Mouse (Mus musculus): ENCODE results near the gene 6330409D20Rik. TPM values are rescaled to one million over a fixed set of nuclear protein-coding genes. Genes with fewer than 3 reads are reported as not detected.

The 6330409D20Rik gene
- polyA plus RNA-seq, 1 experiment, result not detected

GRCm38 (mm10) chr2:32763353-32763752 lies 22.5 kb upstream of the 6330409D20Rik start:
- TF ChIP-seq CTCF (IDR thresholded peaks at IDR 0.05; ENCODE audit: control insufficient read depth, insufficient read depth, low read length), result peak; percentile 24; the same call in 1 of the 2 replicates
- no peak for TF ChIP-seq POLR2A (IDR thresholded peaks at IDR 0.05; ENCODE audit: borderline replicate concordance, control insufficient read depth, low read depth, low read length)
- Histone ChIP-seq H3K4me3 (replicated peaks; ENCODE audit: control insufficient read depth, low read depth, low read length) (no peak overlapping the region), H3K4me1 (ENCODE audit: control insufficient read depth, insufficient read depth, low read length) (no peaks in the 10 kb centered on the region), H3K27ac (ENCODE audit: control insufficient read depth, insufficient read depth, low read depth, low read length, poor library complexity) (no peak overlapping the region)
- 66% methylated on average over 3 of the region's 3 CpGs for WGBS

GRCm38 (mm10) chr2:32761859-32762258 lies 21.0 kb upstream of the 6330409D20Rik start:
- Histone ChIP-seq H3K27ac (ENCODE audit: control insufficient read depth, insufficient read depth, low read depth, low read length, poor library complexity) (no peak overlapping the region), H3K4me1 (ENCODE audit: control insufficient read depth, insufficient read depth, low read length) (no peaks in the 10 kb centered on the region), H3K4me3 (replicated peaks; ENCODE audit: control insufficient read depth, low read depth, low read length) (no peak overlapping the region)
- no peak for TF ChIP-seq CTCF (IDR thresholded peaks at IDR 0.05; ENCODE audit: control insufficient read depth, insufficient read depth, low read length)
- TF ChIP-seq POLR2A (IDR thresholded peaks at IDR 0.05; ENCODE audit: borderline replicate concordance, control insufficient read depth, low read depth, low read length), result no peak
- 85% methylated on average over 4 of the region's 4 CpGs for WGBS

- Histone ChIP-seq H3K27ac (ENCODE audit: control insufficient read depth, insufficient read depth, low read depth, low read length, poor library complexity) (no peak overlapping the region), H3K4me3 (replicated peaks; ENCODE audit: control insufficient read depth, low read depth, low read length) (no peak overlapping the region), H3K4me1 (ENCODE audit: control insufficient read depth, insufficient read depth, low read length) (no peaks in the 10 kb centered on the region)
- WGBS, result 88% methylated on average over 14 of the region's 14 CpGs
- no peak for TF ChIP-seq POLR2A (IDR thresholded peaks at IDR 0.05; ENCODE audit: borderline replicate concordance, control insufficient read depth, low read depth, low read length)
- no peak for TF ChIP-seq CTCF (IDR thresholded peaks at IDR 0.05; ENCODE audit: control insufficient read depth, insufficient read depth, low read length)
Measured at GRCm38 (mm10) chr2:32761361-32761760, 20.5 kb upstream of the 6330409D20Rik start.

- TF ChIP-seq POLR2A (IDR thresholded peaks at IDR 0.05; ENCODE audit: borderline replicate concordance, control insufficient read depth, low read depth, low read length) (no peak), CTCF (IDR thresholded peaks at IDR 0.05; ENCODE audit: control insufficient read depth, insufficient read depth, low read length) (no peak)
- 88% methylated on average over 2 of the region's 2 CpGs for WGBS
- H3K4me1 ChIP-seq (ENCODE audit: control insufficient read depth, insufficient read depth, low read length), result no peaks in the 10 kb centered on the region
- no peak overlapping the region for H3K4me3 ChIP-seq (replicated peaks; ENCODE audit: control insufficient read depth, low read depth, low read length)
- no peak overlapping the region for H3K27ac ChIP-seq (ENCODE audit: control insufficient read depth, insufficient read depth, low read depth, low read length, poor library complexity)
Measured at GRCm38 (mm10) chr2:32759001-32759400, 18.2 kb upstream of the 6330409D20Rik start.

GRCm38 (mm10) chr2:32758503-32758902 lies 17.7 kb upstream of the 6330409D20Rik start:
- no peak for TF ChIP-seq CTCF (IDR thresholded peaks at IDR 0.05; ENCODE audit: control insufficient read depth, insufficient read depth, low read length)
- no peak for TF ChIP-seq POLR2A (IDR thresholded peaks at IDR 0.05; ENCODE audit: borderline replicate concordance, control insufficient read depth, low read depth, low read length)
- WGBS, result 93% methylated on average over 8 of the region's 8 CpGs
- no peak overlapping the region for H3K4me3 ChIP-seq (replicated peaks; ENCODE audit: control insufficient read depth, low read depth, low read length)
- no peak overlapping the region for H3K27ac ChIP-seq (ENCODE audit: control insufficient read depth, insufficient read depth, low read depth, low read length, poor library complexity)
- no peaks in the 10 kb centered on the region for H3K4me1 ChIP-seq (ENCODE audit: control insufficient read depth, insufficient read depth, low read length)

- WGBS, result under 1% methylated on average over 62 of the region's 66 CpGs
- Histone ChIP-seq H3K27ac (ENCODE audit: control insufficient read depth, insufficient read depth, low read depth, low read length, poor library complexity) (peak within 1 kb of the TSS; percentile 89), H3K4me1 (ENCODE audit: control insufficient read depth, insufficient read depth, low read length) (no peaks in the 10 kb centered on the region), H3K4me3 (replicated peaks; ENCODE audit: control insufficient read depth, low read depth, low read length) (peak within 1 kb of the TSS; percentile 85)
- peak; percentile 68; the same call in 1 of the 2 replicates for TF ChIP-seq POLR2A (IDR thresholded peaks at IDR 0.05; ENCODE audit: borderline replicate concordance, control insufficient read depth, low read depth, low read length)
- TF ChIP-seq CTCF (IDR thresholded peaks at IDR 0.05; ENCODE audit: control insufficient read depth, insufficient read depth, low read length), result peak; percentile 95
Measured at GRCm38 (mm10) chr2:32757056-32757845, 16.4 kb upstream of the 6330409D20Rik start, which contains the start of gene Tor2a. Tor2a (plus strand) TSS chr2:32757234.

- TF ChIP-seq POLR2A (IDR thresholded peaks at IDR 0.05; ENCODE audit: borderline replicate concordance, control insufficient read depth, low read depth, low read length) (no peak), CTCF (IDR thresholded peaks at IDR 0.05; ENCODE audit: control insufficient read depth, insufficient read depth, low read length) (no peak)
- H3K4me1 ChIP-seq (ENCODE audit: control insufficient read depth, insufficient read depth, low read length), result no peaks in the 10 kb centered on the region
- H3K4me3 ChIP-seq (replicated peaks; ENCODE audit: control insufficient read depth, low read depth, low read length), result no peak overlapping the region
- H3K27ac ChIP-seq (ENCODE audit: control insufficient read depth, insufficient read depth, low read depth, low read length, poor library complexity), result no peak overlapping the region
- WGBS, result 35% methylated on average over 6 of the region's 6 CpGs
Measured at GRCm38 (mm10) chr2:32756674-32757055, 15.8 kb upstream of the 6330409D20Rik start.

GRCm38 (mm10) chr2:32752181-32752580 lies 11.4 kb upstream of the 6330409D20Rik start:
- TF ChIP-seq POLR2A (IDR thresholded peaks at IDR 0.05; ENCODE audit: borderline replicate concordance, control insufficient read depth, low read depth, low read length), result no peak
- no peak for TF ChIP-seq CTCF (IDR thresholded peaks at IDR 0.05; ENCODE audit: control insufficient read depth, insufficient read depth, low read length)
- WGBS, result 69% methylated on average over 10 of the region's 10 CpGs
- Histone ChIP-seq H3K4me3 (replicated peaks; ENCODE audit: control insufficient read depth, low read depth, low read length) (no peak overlapping the region), H3K27ac (ENCODE audit: control insufficient read depth, insufficient read depth, low read depth, low read length, poor library complexity) (no peak overlapping the region), H3K4me1 (ENCODE audit: control insufficient read depth, insufficient read depth, low read length) (no peaks in the 10 kb centered on the region)
